Mouse (Mus musculus) forebrain, embryonic 11.5 days (tissue): ENCODE measurements around the gene Ereg. TPM values are rescaled to one million over a fixed set of nuclear protein-coding genes. Genes with fewer than 3 reads are reported as not detected.

ENCODE experiments used
- ATAC-seq: fragments of 200-750 bp; cut with Nextera tagmentation; replicated peaks from 2 replicates; pipeline ENCODE4 v1.8.0; 2017; ENCODE audit warnings: moderate TSS enrichment; ENCODE audit not compliant: low FRiP score
- DNase-seq: peaks from one replicate; pipeline ENCODE4 v3.0.0-alpha.2; 2017; ENCODE audit warnings: low spot score
- H3K27ac ChIP-seq: fragments of 300-500 bp; sonication (generic); 2 replicates; pipeline ENCODE4 v1.5.1; 2014; ENCODE audit warnings: low read depth, low read length
- H3K27me3 ChIP-seq: fragments of 300-500 bp; sonication (generic); 2 replicates; pipeline ENCODE4 v1.6.1; 2014; ENCODE audit warnings: mild to moderate bottlenecking, low read length, mixed read lengths; ENCODE audit not compliant: control insufficient read depth, insufficient read depth
- H3K36me3 ChIP-seq: fragments of 300-500 bp; sonication (generic); 2 replicates; pipeline ENCODE4 v1.6.1; 2014; ENCODE audit warnings: mild to moderate bottlenecking, low read length, moderate library complexity, mixed read lengths; ENCODE audit not compliant: control insufficient read depth, insufficient read depth
- H3K4me1 ChIP-seq: fragments of 300-500 bp; sonication (generic); replicated peaks from 2 replicates; pipeline ENCODE4 v1.6.1; 2014; ENCODE audit warnings: low read length, mixed read lengths; ENCODE audit not compliant: control insufficient read depth, insufficient read depth
- H3K4me2 ChIP-seq: fragments of 300-500 bp; sonication (generic); 2 replicates; pipeline ENCODE4 v1.6.1; 2014; ENCODE audit warnings: low read depth, mild to moderate bottlenecking, low read length, moderate library complexity, mixed read lengths; ENCODE audit not compliant: severe bottlenecking
- H3K4me3 ChIP-seq: fragments of 300-500 bp; sonication (generic); 2 replicates; pipeline ENCODE4 v1.5.1; 2014; ENCODE audit warnings: low read depth, low read length
- H3K9ac ChIP-seq: fragments of 300-500 bp; sonication (generic); 2 replicates; pipeline ENCODE4 v1.6.1; 2014; ENCODE audit warnings: low read length
- H3K9me3 ChIP-seq: fragments of 300-500 bp; sonication (generic); 2 replicates; pipeline ENCODE4 v1.6.1; 2016; ENCODE audit warnings: low read length, mixed read lengths; ENCODE audit not compliant: control insufficient read depth
- WGBS: fragments of 180-500 bp; shearing (Covaris S2); extraction: QIAGEN DNeasy Blood & Tissue Kit; methylation state at CpG from one replicate; pipeline ENCODE4 v1.1.7; 2014; 5-methylcytosine and 5-hydroxymethylcytosine counted together
- polyA plus RNA-seq: library from polyadenylated mRNA; unstranded; fragments of >200 nt; fragmentation: Nextera tagmentation; extraction: Ambion mirVana; gene quantifications from 2 replicates; pipeline ENCODE4 v1.2.1, GENCODE M21; 2014

Gene Ereg
- polyA plus RNA-seq: 0.11 TPM in 1 of 2 replicates, not detected in the other

DNA sequence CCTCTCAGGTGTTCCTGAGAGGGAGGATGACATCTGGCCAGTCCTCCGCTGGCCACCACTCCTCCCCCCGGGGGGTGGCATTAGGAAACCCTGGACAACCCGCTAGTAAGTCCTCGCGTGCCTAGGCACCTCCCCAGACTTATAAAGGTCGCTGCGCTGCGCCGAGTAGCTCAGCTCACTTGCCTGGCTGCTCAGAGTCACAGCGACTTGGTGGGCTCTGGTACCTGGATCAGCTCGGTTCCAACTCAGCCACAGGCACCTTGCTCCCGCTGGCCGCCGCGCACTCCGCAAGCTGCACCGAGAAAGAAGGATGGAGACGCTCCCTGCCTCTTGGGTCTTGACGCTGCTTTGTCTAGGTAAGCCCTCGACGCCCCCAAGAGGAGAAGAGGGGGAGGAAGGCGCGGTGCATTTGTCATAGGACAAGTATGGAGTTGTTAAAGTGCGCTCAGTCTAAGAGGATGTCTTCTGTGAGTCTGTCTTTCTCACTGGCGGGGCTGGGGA, at the start of gene Ereg:
Gene Ereg, plus strand, starts transcription at position 173 of the 501 bp plus-strand sequence.
- Histone ChIP-seq H3K4me2 (peak within 1 kb of the TSS; percentile 68), H3K27ac (no peak within 1 kb of the TSS), H3K36me3 (no peaks in the 10 kb centered on the region), H3K9ac (peak within 1 kb of the TSS; percentile 43), H3K4me1 (no peaks in the 10 kb centered on the region), H3K4me3 (peak within 1 kb of the TSS; percentile 29), H3K9me3 (no peaks in the 10 kb centered on the region), H3K27me3 (peaks cover 8% of the 10 kb centered on the region)
- ATAC-seq: peak; percentile 78
- WGBS: 1% methylated on average over 25 of the region's 25 CpGs
- peak; percentile 73 for DNase-seq

DNA sequence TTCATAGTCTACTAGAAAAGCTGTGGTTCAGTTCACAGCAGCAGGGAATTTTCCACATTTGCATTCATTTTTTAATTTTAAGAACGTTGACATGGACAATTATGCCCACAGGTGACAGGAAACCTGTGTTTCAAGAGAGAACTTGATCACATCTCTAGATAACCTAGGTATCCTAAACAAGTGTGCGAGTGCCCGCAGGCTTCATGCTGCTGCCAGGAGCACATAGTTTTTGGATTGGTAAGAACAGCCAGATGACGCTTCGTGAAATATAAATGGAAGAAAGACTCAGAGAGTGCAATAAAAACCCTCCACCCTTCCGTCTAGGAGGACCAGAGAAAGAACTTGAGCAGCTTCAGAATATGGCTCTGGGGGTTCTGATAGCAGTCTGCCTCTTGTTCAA, 47.3 kb upstream of the Ereg start, which contains the start of gene Epgn:
Gene Epgn, plus strand, starts transcription at position 301 of the 400 bp plus-strand sequence.
- Histone ChIP-seq H3K9me3 (no peaks in the 10 kb centered on the region), H3K4me3 (no peak within 1 kb of the TSS), H3K36me3 (no peaks in the 10 kb centered on the region), H3K27me3 (no peaks in the 10 kb centered on the region), H3K4me2 (no peak within 1 kb of the TSS), H3K27ac (no peak within 1 kb of the TSS), H3K9ac (no peak within 1 kb of the TSS), H3K4me1 (no peaks in the 10 kb centered on the region)
- DNase-seq (no peak), ATAC-seq (no peak)
- 86% methylated on average over 6 of the region's 6 CpGs for WGBS

DNA sequence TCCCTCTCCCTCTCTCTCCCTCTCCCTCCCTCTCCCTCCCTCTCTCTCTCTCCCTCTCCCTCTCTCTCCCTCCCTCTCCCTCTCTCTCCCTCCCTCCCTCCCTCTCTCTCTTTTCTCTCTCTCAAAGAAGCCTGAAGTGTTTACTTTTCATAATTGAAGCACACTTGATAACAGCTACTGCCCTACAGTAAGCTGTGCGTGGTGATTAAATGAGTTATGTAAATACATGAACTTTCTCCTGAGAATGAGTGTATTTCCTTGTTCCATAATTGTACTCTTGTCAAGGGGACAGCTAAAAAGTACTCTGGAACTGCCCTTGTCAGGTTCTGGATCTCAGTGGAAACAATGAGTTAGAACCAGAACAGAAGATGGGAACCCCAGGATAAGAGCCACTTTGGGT, 46.6 kb upstream of the Ereg start:
- H3K4me3 ChIP-seq: no peak overlapping the region
- no peaks in the 10 kb centered on the region for H3K4me1 ChIP-seq
- DNase-seq (no peak), ATAC-seq (no peak)
- H3K4me2 ChIP-seq: no peak overlapping the region
- H3K9ac ChIP-seq: no peak overlapping the region
- H3K27me3 ChIP-seq: no peaks in the 10 kb centered on the region
- no peaks in the 10 kb centered on the region for H3K36me3 ChIP-seq
- H3K27ac ChIP-seq: no peak overlapping the region
- no peaks in the 10 kb centered on the region for H3K9me3 ChIP-seq
- 94% methylated on average over 1 of the region's 1 CpGs for WGBS

DNA sequence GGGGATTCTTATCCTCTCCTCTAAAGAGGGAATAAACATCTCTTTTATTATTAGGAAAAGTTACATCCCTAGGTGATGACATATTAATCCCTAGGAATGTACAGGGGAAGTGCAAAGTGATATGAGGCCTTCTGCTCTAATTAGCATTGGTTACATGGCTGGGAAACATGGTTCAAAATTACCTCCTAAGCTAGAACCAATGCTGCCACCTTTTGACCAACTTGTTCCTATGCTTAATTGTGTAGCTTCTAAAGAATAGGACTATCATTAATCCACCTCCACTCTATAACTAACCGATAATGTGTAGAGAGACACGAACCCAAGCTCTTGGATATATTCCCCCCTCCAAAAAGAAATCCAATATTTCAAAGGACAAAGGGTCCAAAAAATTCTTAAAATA, 43.8 kb upstream of the Ereg start:
- Histone ChIP-seq H3K36me3 (no peaks in the 10 kb centered on the region), H3K4me2 (no peak overlapping the region), H3K4me3 (no peak overlapping the region), H3K27me3 (no peaks in the 10 kb centered on the region), H3K4me1 (no peaks in the 10 kb centered on the region), H3K9me3 (no peaks in the 10 kb centered on the region), H3K9ac (no peak overlapping the region), H3K27ac (no peak overlapping the region)
- no peak for DNase-seq
- no peak for ATAC-seq
- 92% methylated on average over 2 of the region's 2 CpGs for WGBS

DNA sequence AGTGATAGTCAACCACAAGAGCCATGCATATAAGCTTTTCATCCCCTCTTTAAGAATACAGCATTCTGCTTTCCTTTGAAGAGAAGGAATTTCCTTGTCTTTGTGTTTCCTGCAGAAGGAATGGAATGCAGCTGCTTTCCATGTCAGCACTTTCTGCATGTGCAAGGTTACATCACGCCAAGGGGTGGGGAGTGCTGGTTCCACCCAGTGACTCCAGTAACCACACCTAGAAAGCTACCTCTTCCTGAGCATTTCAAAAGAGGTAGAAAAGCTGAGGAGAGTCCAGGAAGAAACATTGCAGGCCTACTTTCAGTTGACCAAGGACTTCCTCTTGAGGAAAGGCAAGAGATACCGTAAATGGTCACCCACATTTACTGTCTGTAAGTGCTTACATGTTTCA, 39.1 kb upstream of the Ereg start:
- no peak for ATAC-seq
- DNase-seq: no peak
- Histone ChIP-seq H3K36me3 (no peaks in the 10 kb centered on the region), H3K9me3 (no peaks in the 10 kb centered on the region), H3K4me3 (no peak overlapping the region), H3K9ac (no peak overlapping the region), H3K27ac (no peak overlapping the region), H3K4me1 (no peaks in the 10 kb centered on the region), H3K27me3 (no peaks in the 10 kb centered on the region), H3K4me2 (no peak overlapping the region)
- WGBS: 90% methylated on average over 2 of the region's 2 CpGs

DNA sequence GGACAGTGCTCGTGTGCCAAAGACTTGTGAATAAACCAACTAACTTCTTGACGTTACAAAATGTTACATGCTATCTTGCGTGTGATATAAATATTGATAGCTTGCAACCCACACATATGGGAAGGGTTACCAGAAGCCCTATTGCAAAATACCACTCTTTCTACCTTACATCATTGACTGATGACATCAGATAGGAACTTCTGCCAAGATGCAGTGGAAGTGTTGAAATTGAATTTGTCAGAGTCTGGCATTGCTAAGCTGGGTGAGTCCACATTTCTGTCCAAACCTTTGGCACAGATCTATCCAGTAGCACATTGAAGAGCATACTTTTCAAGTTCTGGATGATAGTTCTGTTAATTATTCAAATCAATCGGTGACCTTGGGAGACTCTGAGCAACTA, 37.8 kb upstream of the Ereg start:
- DNase-seq: no peak
- Histone ChIP-seq H3K36me3 (no peaks in the 10 kb centered on the region), H3K4me3 (no peak overlapping the region), H3K4me2 (no peak overlapping the region), H3K9me3 (no peaks in the 10 kb centered on the region), H3K27me3 (no peaks in the 10 kb centered on the region), H3K9ac (no peak overlapping the region), H3K4me1 (no peaks in the 10 kb centered on the region), H3K27ac (no peak overlapping the region)
- no peak for ATAC-seq
- WGBS: 93% methylated on average over 4 of the region's 4 CpGs

DNA sequence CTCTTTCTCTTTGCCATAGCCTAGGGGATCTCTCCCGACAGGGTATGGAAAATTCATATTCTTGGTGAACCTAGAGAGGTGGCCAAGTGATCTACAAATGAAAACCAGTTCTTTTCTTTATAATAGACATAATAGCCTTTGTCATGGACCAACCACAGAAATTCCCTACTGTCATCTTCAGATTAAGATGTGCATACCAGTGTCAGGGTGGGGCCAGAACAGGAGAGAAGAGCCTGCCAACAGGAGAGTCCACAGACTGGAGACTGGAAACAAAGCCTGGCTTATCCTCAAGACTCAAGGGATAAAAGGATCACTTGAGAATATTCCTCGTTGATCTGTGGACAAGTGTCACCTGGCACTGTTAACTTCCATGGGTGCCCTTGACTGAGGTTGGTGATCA, 36.7 kb upstream of the Ereg start:
- no peak overlapping the region for H3K4me2 ChIP-seq

DNA sequence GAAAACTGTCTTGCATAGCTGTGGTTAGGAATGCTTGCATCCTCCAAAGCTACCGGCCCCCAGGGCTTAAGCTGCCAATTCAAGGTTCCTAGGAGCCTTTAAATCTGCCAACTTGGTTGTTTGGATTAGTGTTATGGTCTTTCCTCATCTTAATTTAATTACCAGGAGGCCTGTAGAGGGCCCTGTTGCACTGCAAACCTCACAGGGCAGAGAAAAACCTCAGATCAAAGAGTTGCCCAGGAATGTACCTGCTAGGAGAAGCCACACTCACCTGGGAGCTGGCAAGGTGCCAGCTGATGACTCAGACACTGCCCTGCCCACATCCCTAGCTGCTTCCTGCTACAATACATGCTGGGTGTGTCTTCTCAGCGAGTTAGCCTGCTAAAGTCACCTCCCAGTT, 35.9 kb upstream of the Ereg start:
- WGBS: 23% methylated on average over 2 of the region's 2 CpGs
- no peak overlapping the region for H3K27ac ChIP-seq
- DNase-seq: no peak

More for the DNA sequence above, 36.7 kb upstream of the Ereg start:
- no peaks in the 10 kb centered on the region for H3K27me3 ChIP-seq
- WGBS: 82% methylated on average over 2 of the region's 2 CpGs
- no peaks in the 10 kb centered on the region for H3K9me3 ChIP-seq
- H3K4me3 ChIP-seq: no peak overlapping the region
- no peak overlapping the region for H3K27ac ChIP-seq
- no peaks in the 10 kb centered on the region for H3K36me3 ChIP-seq
- ATAC-seq: no peak
- H3K4me1 ChIP-seq: no peaks in the 10 kb centered on the region
- DNase-seq: no peak
- no peak overlapping the region for H3K9ac ChIP-seq

DNA sequence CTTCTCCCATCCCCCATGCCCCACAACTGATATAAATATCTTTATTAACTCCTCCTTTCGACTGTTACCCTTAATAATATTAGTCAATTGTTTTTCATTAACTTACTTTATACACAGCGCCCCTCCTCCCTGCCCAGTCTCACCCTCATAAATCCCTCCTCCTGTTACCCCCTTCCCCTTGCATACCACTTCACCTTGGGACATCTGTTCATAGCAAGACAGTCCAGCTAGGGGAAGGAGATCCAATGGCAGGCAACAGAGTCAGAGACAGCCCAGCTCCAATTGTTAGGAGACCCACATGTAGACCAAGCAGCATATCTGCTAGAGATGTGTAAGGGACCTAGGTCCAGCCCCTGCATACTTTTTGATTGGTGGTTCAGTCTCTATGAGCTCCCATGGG, 35.5 kb upstream of the Ereg start:
- Histone ChIP-seq H3K9me3 (no peaks in the 10 kb centered on the region), H3K27ac (no peak overlapping the region), H3K4me3 (no peak overlapping the region), H3K27me3 (no peaks in the 10 kb centered on the region), H3K9ac (no peak overlapping the region), H3K36me3 (no peaks in the 10 kb centered on the region), H3K4me1 (no peaks in the 10 kb centered on the region), H3K4me2 (no peak overlapping the region)
- ATAC-seq: no peak
- WGBS: 69% methylated on average over 2 of the region's 2 CpGs
- no peak for DNase-seq

More for the DNA sequence above, 35.9 kb upstream of the Ereg start:
- H3K4me1 ChIP-seq: no peaks in the 10 kb centered on the region
- ATAC-seq: no peak
- H3K36me3 ChIP-seq: no peaks in the 10 kb centered on the region
- H3K9ac ChIP-seq: no peak overlapping the region
- H3K27me3 ChIP-seq: no peaks in the 10 kb centered on the region
- no peaks in the 10 kb centered on the region for H3K9me3 ChIP-seq
- no peak overlapping the region for H3K4me3 ChIP-seq
- no peak overlapping the region for H3K4me2 ChIP-seq
